Mouse (Mus musculus): ENCODE measurements at regions not wholly inside any gene's neighbourhood (a gene's known extent, or its start where the extent isn't known, plus 50 kb on each side); places are given as distances from the start of the nearest gene placed in this dataset.

- no peak for DNase-seq (ENCODE audit: low spot score)
Measured at GRCm38 (mm10) chr19:32939692-32940091, 182.4 kb downstream of the Pten start.

- no peak for DNase-seq (ENCODE audit: low spot score)
Measured at GRCm38 (mm10) chr19:32940806-32941205, 183.5 kb downstream of the Pten start.

GRCm38 (mm10) chr19:32943594-32944230 is 186.4 kb downstream of the Pten start:
- no peak for DNase-seq (ENCODE audit: low spot score)

GRCm38 (mm10) chr19:32947081-32947855 is 190.0 kb downstream of the Pten start:
- no peak for DNase-seq (ENCODE audit: low spot score)

GRCm38 (mm10) chr19:32950252-32950651 is 193.0 kb downstream of the Pten start:
- no peak for DNase-seq (ENCODE audit: low spot score)

- no peak for DNase-seq (ENCODE audit: low spot score)
Measured at GRCm38 (mm10) chr19:32950794-32951193, 193.5 kb downstream of the Pten start.

GRCm38 (mm10) chr19:32952425-32952824 is 195.1 kb downstream of the Pten start:
- DNase-seq (ENCODE audit: low spot score): no peak

- DNase-seq (ENCODE audit: low spot score): no peak
Measured at GRCm38 (mm10) chr19:32952928-32953687, 195.8 kb downstream of the Pten start.

- DNase-seq (ENCODE audit: low spot score): no peak
Measured at GRCm38 (mm10) chr19:32954001-32954605, 196.8 kb downstream of the Pten start.

- no peak for DNase-seq (ENCODE audit: low spot score)
Measured at GRCm38 (mm10) chr19:32954942-32955341, 197.6 kb downstream of the Pten start.

- no peak for DNase-seq (ENCODE audit: low spot score)
Measured at GRCm38 (mm10) chr19:32956143-32956915, 199.0 kb downstream of the Pten start.

- no peak for DNase-seq (ENCODE audit: low spot score)
Measured at GRCm38 (mm10) chr19:32956916-32957558, 199.7 kb downstream of the Pten start.

- no peak for DNase-seq (ENCODE audit: low spot score)
Measured at GRCm38 (mm10) chr19:32958276-32958675, 201.0 kb downstream of the Pten start.

GRCm38 (mm10) chr19:32958791-32959190 is 201.5 kb downstream of the Pten start:
- DNase-seq (ENCODE audit: low spot score): no peak

GRCm38 (mm10) chr19:32959844-32960195 is 202.5 kb downstream of the Pten start:
- DNase-seq (ENCODE audit: low spot score): no peak

- DNase-seq (ENCODE audit: low spot score): no peak
Measured at GRCm38 (mm10) chr19:32960196-32960947, 203.1 kb downstream of the Pten start.

- no peak for DNase-seq (ENCODE audit: low spot score)
Measured at GRCm38 (mm10) chr19:32961525-32961924, 204.2 kb downstream of the Pten start.

- no peak for DNase-seq (ENCODE audit: low spot score)
Measured at GRCm38 (mm10) chr19:32963983-32964382, 206.7 kb downstream of the Pten start.

GRCm38 (mm10) chr19:32965488-32965887 is 208.2 kb downstream of the Pten start:
- DNase-seq (ENCODE audit: low spot score): no peak

GRCm38 (mm10) chr19:32969213-32969776 is 212.0 kb downstream of the Pten start:
- no peak for DNase-seq (ENCODE audit: low spot score)
